Mouse (Mus musculus) CH12.LX (cell line): Measurements from ENCODE around the gene Mier1. TPM values are rescaled to one million over a fixed set of nuclear protein-coding genes. Genes with fewer than 3 reads are reported as not detected.
"Not testable (repeated sequence)": the region's sequence is repeated elsewhere in the genome, so short reads cannot be mapped to it uniquely, and the experiment has no call there.

Experiments
- DNase-seq: peaks from one replicate; pipeline ENCODE4 v3.0.0-alpha.2; 2013; ENCODE audit errors: extremely low read depth
- H3K27ac ChIP-seq: 2 replicates; pipeline ENCODE4 v1.5.1; 2012; ENCODE audit warnings: low read depth, mild to moderate bottlenecking, control low read depth, moderate library complexity; ENCODE audit not compliant: insufficient read depth
- H3K27me3 ChIP-seq: replicated peaks from 2 replicates; pipeline ENCODE3; 2012; ENCODE audit warnings: inconsistent platforms
- H3K36me3 ChIP-seq, 2 experiments: replicated peaks in 1 of 2; 2 replicates each; pipeline versions ENCODE3 to v1.6.1; 2012; ENCODE audit warnings: inconsistent platforms in 1 of 2, low read length in 1 of 2, mild to moderate bottlenecking in 1 of 2, mixed read lengths in 1 of 2, moderate library complexity in 1 of 2; ENCODE audit not compliant: control insufficient read depth in 1 of 2, insufficient read depth in 1 of 2
- H3K4me1 ChIP-seq, 2 experiments: 2 replicates each; pipeline ENCODE4 v1.6.1; 2012; ENCODE audit warnings: inconsistent platforms in 1 of 2, moderate library complexity in 1 of 2; ENCODE audit not compliant: insufficient read depth in 2 of 2, control insufficient read depth in 1 of 2
- H3K4me2 ChIP-seq: 2 replicates; pipeline ENCODE4 v1.6.1; 2012; ENCODE audit warnings: low read depth, mild to moderate bottlenecking, control low read depth; ENCODE audit not compliant: poor library complexity, insufficient read depth, severe bottlenecking
- H3K4me3 ChIP-seq, 3 experiments: fragments of 150-350 bp in 1 of 3; sonication (generic) in 1 of 3; replicated peaks in 1 of 3; 2 replicates each; pipeline versions ENCODE3 to v1.5.1; 2011 to 2012; ENCODE audit warnings: low read depth in 2 of 3, low read length in 2 of 3, mild to moderate bottlenecking in 2 of 3, moderate library complexity in 2 of 3, control low read depth in 1 of 3, improper control_type of control experiment in 1 of 3, inconsistent platforms in 1 of 3, mixed read lengths in 1 of 3; ENCODE audit not compliant: poor library complexity in 1 of 3
- H3K79me2 ChIP-seq: replicated peaks from 2 replicates; pipeline ENCODE4 v1.6.1; 2012; ENCODE audit warnings: mild to moderate bottlenecking, moderate library complexity; ENCODE audit not compliant: control insufficient read depth, poor library complexity, insufficient read depth, severe bottlenecking; ENCODE audit errors: extremely low read depth
- H3K9ac ChIP-seq: 2 replicates; pipeline ENCODE4 v1.6.1; 2012; ENCODE audit warnings: low read depth, mild to moderate bottlenecking, control low read depth, moderate library complexity; ENCODE audit not compliant: insufficient read depth
- H3K9me3 ChIP-seq: replicated peaks from 2 replicates; pipeline ENCODE3; 2012; ENCODE audit warnings: low read length, inconsistent platforms, mixed read lengths
- BHLHE40 ChIP-seq: IDR thresholded peaks from 2 replicates; pipeline ENCODE4 v1.6.1; 2011; ENCODE audit warnings: mild to moderate bottlenecking, low read depth, low read length, improper control_type of control experiment
- CHD1 ChIP-seq: IDR thresholded peaks from 2 replicates; pipeline ENCODE4 v1.6.1; 2012; ENCODE audit warnings: low read depth, low read length, improper control_type of control experiment, inconsistent platforms
- CHD2 ChIP-seq: IDR thresholded peaks from 2 replicates; pipeline ENCODE4 v1.6.1; 2011; ENCODE audit warnings: low read length, improper control_type of control experiment
- CTCF ChIP-seq, 2 experiments: IDR thresholded peaks in 1 of 2; conservative IDR thresholded peaks in 1 of 2; 2 replicates each; pipeline ENCODE4 v1.5.1; 2011 to 2012; ENCODE audit warnings: low read depth in 2 of 2, low read length in 2 of 2, improper control_type of control experiment in 1 of 2, inconsistent platforms in 1 of 2, mild to moderate bottlenecking in 1 of 2, moderate library complexity in 1 of 2
- ETS1 ChIP-seq: conservative IDR thresholded peaks from 2 replicates; pipeline ENCODE4 v1.6.1; 2012; ENCODE audit warnings: low read depth, mild to moderate bottlenecking, inconsistent platforms, low read length, improper control_type of control experiment, moderate library complexity
- GABPA ChIP-seq: IDR thresholded peaks from 2 replicates; pipeline ENCODE4 v1.6.1; 2012; ENCODE audit warnings: low read depth, low read length, improper control_type of control experiment, inconsistent platforms; ENCODE audit not compliant: insufficient replicate concordance
- HCFC1 ChIP-seq: IDR thresholded peaks from 2 replicates; pipeline ENCODE4 v1.6.1; 2012; ENCODE audit warnings: low read depth, mild to moderate bottlenecking, inconsistent platforms, low read length, improper control_type of control experiment
- IRF4 ChIP-seq: IDR thresholded peaks from 2 replicates; pipeline ENCODE4 v1.6.1; 2014; ENCODE audit warnings: low read depth, mild to moderate bottlenecking, inconsistent platforms, low read length, improper control_type of control experiment
- JUN ChIP-seq: IDR thresholded peaks from 2 replicates; pipeline ENCODE4 v1.6.1; 2011; ENCODE audit warnings: low read depth, mild to moderate bottlenecking, low read length, improper control_type of control experiment, moderate library complexity; ENCODE audit not compliant: insufficient read depth
- JUND ChIP-seq: conservative IDR thresholded peaks from 2 replicates; pipeline ENCODE4 v1.6.1; 2011; ENCODE audit warnings: low read depth, low read length, improper control_type of control experiment
- KAT2A ChIP-seq: IDR thresholded peaks from 2 replicates; pipeline ENCODE4 v1.6.1; 2012; ENCODE audit warnings: low read length, improper control_type of control experiment, inconsistent platforms; ENCODE audit not compliant: insufficient replicate concordance
- MAX ChIP-seq: IDR thresholded peaks from 2 replicates; pipeline ENCODE4 v1.6.1; 2011; ENCODE audit warnings: low read length, improper control_type of control experiment
- MAZ ChIP-seq: IDR thresholded peaks from 2 replicates; pipeline ENCODE4 v1.6.1; 2012; ENCODE audit warnings: low read depth, mild to moderate bottlenecking, inconsistent platforms, low read length, improper control_type of control experiment, moderate library complexity
- MXI1 ChIP-seq: IDR thresholded peaks from 2 replicates; pipeline ENCODE4 v1.6.1; 2011; ENCODE audit warnings: mild to moderate bottlenecking, low read depth, low read length, improper control_type of control experiment
- UBTF ChIP-seq: IDR thresholded peaks from 2 replicates; pipeline ENCODE4 v1.6.1; 2012; ENCODE audit warnings: low read depth, mild to moderate bottlenecking, inconsistent platforms, low read length, improper control_type of control experiment, moderate library complexity
- USF1 ChIP-seq: IDR thresholded peaks from 2 replicates; pipeline ENCODE4 v1.6.1; 2014; ENCODE audit warnings: low read depth, mild to moderate bottlenecking, inconsistent platforms, low read length, improper control_type of control experiment
- ZC3H11A ChIP-seq: IDR thresholded peaks from 2 replicates; pipeline ENCODE4 v1.6.1; 2012; ENCODE audit warnings: low read depth, mild to moderate bottlenecking, inconsistent platforms, low read length, improper control_type of control experiment
- ZMIZ1 ChIP-seq: IDR thresholded peaks from 2 replicates; pipeline ENCODE4 v1.6.1; 2012; ENCODE audit warnings: low read depth, mild to moderate bottlenecking, inconsistent platforms, low read length, improper control_type of control experiment
- ZNF384 ChIP-seq: IDR thresholded peaks from 2 replicates; pipeline ENCODE4 v1.6.1; 2012; ENCODE audit warnings: low read depth, low read length, improper control_type of control experiment, inconsistent platforms
- dilution Hi-C: fragments of 300-500 bp; cut with MboI; formaldehyde crosslinking; loops from 2 replicates; pipeline ENCODE4 v1.14.3; 2020; ENCODE audit warnings: low sequenced_read_pairs; ENCODE audit not compliant: extremely low pct_unique_long_range_greater_than_20kb, extremely low pct_ligation_motif_present
- in situ Hi-C: fragments of 300-500 bp; cut with MboI; formaldehyde crosslinking; loops from 3 replicates; pipeline ENCODE4 v1.14.3; 2019; ENCODE audit warnings: low sequenced_read_pairs, low pct_ligation_motif_present, low pct_unique_long_range_greater_than_20kb, mixed read lengths
- polyA plus RNA-seq: library from polyadenylated mRNA; unstranded; fragments of >175 nt; gene quantifications from 2 replicates; pipeline ENCODE4 v1.2.1, GENCODE M21; 2012; ENCODE audit warnings: low read depth; ENCODE audit not compliant: insufficient read length
- total RNA-seq, 2 experiments: library from RNA; depleted of rRNA; stranded (reverse); fragments of 300-350 nt in 1 of 2; fragments of >200 nt in 1 of 2; gene quantifications; 2 replicates each; pipeline ENCODE4 v1.2.3; 2012 to 2014

Mier1 gene
- total and polyA plus RNA-seq, 3 experiments = 22.5 to 35.0 (median 34.4) TPM

DNA sequence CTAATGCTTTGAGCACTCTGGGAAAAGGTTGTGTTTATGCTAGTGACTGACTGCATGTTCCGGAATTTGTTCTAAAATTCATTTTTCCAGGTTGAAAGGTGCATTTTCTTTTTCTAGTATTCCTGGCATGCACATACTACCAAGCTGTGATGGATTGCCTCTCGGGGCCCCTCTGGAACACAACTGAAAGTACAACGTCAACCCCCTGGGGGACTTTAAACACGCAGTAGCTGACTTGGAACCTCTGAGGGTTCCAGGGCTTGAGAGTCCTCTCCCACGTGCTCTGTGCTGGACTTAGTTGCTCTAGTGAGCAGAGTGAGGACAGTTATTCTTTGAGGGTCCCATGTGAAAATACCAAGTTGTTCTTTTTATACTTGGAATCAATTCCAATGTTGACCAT, 37.8 kb downstream of the Mier1 start:
- Histone ChIP-seq H3K4me3 (no peak overlapping the region), H3K9me3 (no peaks in the 10 kb centered on the region), H3K27ac (no peak overlapping the region), H3K36me3 (peaks cover 57 to 92% of the 10 kb centered on the region in 2 experiments), H3K79me2 (peaks cover 3% of the 10 kb centered on the region; the same call in 1 of the 2 replicates), H3K4me2 (no peak overlapping the region), H3K27me3 (no peaks in the 10 kb centered on the region), H3K4me1 (no peaks in the 10 kb centered on the region), H3K9ac (no peak overlapping the region)
- TF ChIP-seq USF1 = no peak
- TF ChIP-seq UBTF = no peak
- TF ChIP-seq MAX = no peak
- TF ChIP-seq KAT2A = no peak
- TF ChIP-seq CTCF (conservative IDR thresholded peaks at IDR 0.05 in 1 of 2, IDR thresholded peaks at IDR 0.05 in 1 of 2; ENCODE audit: low read depth in 2 of 2, low read length in 2 of 2) = no peak
- TF ChIP-seq CHD1 = no peak
- no peak for TF ChIP-seq BHLHE40
- no peak for TF ChIP-seq IRF4
- no peak for TF ChIP-seq MAZ
- dilution Hi-C loops = no loop called here
- in situ Hi-C loops = no loop called here
- no peak for DNase-seq

DNA sequence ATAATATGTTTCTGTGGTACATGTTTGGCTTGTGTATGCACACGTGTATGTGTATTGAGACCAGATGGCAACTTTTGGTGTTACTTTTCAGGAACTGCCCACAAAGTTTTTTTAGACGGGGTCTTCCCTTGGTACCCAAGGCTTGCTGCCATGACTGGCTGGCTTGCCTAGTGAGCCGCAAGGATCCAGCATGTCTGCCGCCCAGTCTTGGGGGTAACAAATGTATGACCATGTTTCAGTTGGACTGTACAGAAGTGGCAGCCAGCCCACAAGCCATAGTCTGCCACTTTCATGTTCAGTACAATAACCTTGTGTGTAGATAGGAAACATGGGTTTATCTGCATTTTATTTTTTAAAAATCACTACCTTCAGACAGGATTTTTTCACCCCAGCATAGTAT, 44.6 kb downstream of the Mier1 start:
- in situ Hi-C loops (no loop called here), dilution Hi-C loops (no loop called here)
- H3K4me1 ChIP-seq = no peaks in the 10 kb centered on the region; a peak in 1 of 4 replicates
- H3K4me2 ChIP-seq = no peak overlapping the region
- no peak overlapping the region for H3K9ac ChIP-seq
- peaks cover 2% of the 10 kb centered on the region; the same call in 1 of the 2 replicates for H3K79me2 ChIP-seq
- H3K27me3 ChIP-seq = no peaks in the 10 kb centered on the region
- H3K9me3 ChIP-seq = no peaks in the 10 kb centered on the region
- TF ChIP-seq GABPA (no peak), ZNF384 (no peak), CHD2 (no peak), ZMIZ1 (no peak), JUN (no peak), MXI1 (no peak), CTCF (conservative IDR thresholded peaks at IDR 0.05 in 1 of 2, IDR thresholded peaks at IDR 0.05 in 1 of 2; ENCODE audit: low read depth in 2 of 2, low read length in 2 of 2) (no peak), HCFC1 (no peak), JUND (no peak), ZC3H11A (no peak), ETS1 (no peak), BHLHE40 (no peak)
- no peak overlapping the region for H3K4me3 ChIP-seq
- no peak overlapping the region for H3K27ac ChIP-seq
- H3K36me3 ChIP-seq = peaks cover 51 to 82% of the 10 kb centered on the region in 2 experiments
- no peak for DNase-seq

DNA sequence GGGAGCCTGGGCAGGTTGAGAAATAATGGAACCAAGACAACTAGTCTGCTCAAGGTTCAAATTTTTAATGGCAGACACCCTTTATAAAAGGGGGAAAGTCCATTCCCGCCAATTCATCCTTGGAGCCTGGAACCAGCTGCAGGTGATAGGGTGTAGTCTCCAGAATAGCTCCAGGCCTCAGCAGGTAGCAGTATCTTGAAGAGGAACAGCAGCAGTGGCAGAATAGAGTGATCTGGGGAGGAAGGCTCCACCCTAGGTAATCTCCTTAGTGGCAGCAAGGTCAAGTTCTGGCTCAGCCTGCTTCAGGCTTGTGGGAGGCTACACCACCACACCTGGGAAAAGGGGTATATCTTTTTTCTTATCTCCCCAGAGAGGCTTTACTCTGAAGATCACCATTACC, 52.0 kb downstream of the Mier1 start:
- H3K27me3 ChIP-seq, H3K9me3 ChIP-seq, in situ Hi-C loops, DNase-seq, H3K79me2 ChIP-seq, H3K9ac ChIP-seq, H3K4me3 ChIP-seq, dilution Hi-C loops, H3K4me1 ChIP-seq, H3K27ac ChIP-seq, H3K4me2 ChIP-seq: not testable (repeated sequence)
- peaks cover 20 to 45% of the 10 kb centered on the region in 2 experiments for H3K36me3 ChIP-seq
